Mouse (Mus musculus) brain, adult 2 months (tissue): ENCODE measurements around the gene Arhgef28.
"Not testable (repeated sequence)": the region's sequence is repeated elsewhere in the genome, so short reads cannot be mapped to it uniquely, and the experiment has no call there.

Experiments
- DNase-seq: peaks from one replicate; pipeline ENCODE4 v3.0.0; 2011; ENCODE audit warnings: low read depth, low spot score

Gene Arhgef28

GRCm38 (mm10) chr13:98124113-98124745 lies 82.0 kb downstream of the Arhgef28 start:
- no peak for DNase-seq

DNA sequence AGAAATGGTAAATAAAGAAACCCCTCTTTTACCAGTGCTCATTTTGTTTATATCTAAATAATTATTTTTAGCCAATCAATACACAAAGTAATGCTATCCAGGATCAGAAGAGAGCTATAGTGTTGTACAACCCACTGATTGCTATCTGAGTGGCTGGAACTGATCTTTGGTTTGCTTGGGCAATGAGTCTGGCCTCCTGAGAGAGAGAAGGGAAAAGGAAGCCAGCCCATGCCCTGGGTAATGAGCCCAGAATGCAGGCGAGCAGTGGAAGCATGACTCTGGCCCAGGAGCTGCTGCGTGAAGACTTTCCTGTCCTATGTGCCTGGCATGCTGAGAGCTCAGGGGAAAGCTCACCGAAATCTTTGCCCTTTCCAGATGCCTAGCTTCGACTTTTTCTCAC lies 83.5 kb downstream of the Arhgef28 start:
- no peak for DNase-seq

DNA sequence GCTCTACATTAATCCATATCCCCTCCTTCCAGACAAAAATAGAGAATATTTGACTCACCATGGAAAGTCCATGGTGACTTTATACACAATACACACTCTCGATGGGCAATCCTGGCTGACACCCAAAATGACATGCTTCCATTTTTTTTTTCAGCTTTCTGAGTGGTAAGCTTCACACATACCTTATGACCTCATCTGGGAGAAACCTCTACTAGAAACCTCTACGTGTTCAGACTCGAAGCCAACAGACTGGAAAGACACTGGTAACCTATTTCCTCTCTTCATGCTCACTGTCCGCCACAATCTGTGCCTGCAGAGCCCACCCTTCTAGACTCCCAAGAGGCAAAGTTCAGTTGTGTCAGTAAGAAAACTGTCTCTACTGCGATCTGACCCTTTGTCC lies 84.2 kb downstream of the Arhgef28 start:
- no peak for DNase-seq

DNA sequence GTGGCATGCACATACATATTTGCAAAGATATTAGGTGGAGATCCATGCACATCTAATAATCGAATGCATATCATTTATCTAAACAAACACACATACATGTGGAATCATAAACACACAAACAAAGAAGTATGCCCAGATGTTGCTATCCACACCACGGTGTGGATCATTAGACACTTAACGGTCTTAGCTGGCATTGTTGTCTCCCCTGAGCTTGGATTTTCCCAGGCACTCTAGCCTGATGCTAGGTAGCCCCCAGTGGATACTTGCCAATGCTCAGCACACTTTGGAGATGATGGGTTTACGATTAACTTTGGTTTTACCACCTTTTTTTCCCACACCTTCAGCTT lies 85.1 kb downstream of the Arhgef28 start:
- DNase-seq: no peak

DNA sequence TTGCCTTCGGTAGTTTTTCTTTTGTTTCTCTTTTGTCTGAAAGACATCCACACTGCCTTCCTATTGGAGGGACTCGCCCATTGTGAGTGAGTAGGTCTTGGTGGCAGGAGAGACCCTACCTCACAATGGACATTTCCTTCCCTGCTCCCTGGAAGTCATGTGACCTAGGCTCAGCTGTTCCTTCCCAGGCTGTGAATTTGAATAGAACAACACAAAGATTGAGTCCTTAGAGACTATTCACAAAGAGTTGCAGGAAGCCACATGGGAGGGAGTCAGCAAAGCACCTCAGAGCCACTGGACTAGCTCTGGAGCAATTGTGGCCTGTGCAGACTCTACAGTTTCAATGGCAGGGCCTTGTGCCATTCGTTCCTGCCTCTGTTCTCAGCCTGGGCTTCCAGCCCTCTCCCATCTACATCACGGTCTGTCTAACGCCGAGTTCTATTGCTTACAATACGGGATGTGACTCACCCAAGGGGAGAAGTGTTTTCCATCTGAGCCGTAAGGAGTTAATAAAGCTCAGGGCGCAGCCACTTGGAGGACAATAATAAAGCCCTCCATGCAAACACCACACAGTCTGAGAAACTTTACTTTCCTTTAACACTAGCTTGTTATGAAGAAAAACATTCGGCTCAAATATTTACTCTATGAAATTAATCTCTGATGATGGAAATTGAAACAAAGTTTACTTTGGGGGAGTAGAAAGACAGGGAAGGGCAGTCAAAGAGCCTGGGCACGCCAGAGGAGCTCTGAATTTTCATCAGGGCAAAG lies 85.7 kb downstream of the Arhgef28 start:
- DNase-seq: no peak

DNA sequence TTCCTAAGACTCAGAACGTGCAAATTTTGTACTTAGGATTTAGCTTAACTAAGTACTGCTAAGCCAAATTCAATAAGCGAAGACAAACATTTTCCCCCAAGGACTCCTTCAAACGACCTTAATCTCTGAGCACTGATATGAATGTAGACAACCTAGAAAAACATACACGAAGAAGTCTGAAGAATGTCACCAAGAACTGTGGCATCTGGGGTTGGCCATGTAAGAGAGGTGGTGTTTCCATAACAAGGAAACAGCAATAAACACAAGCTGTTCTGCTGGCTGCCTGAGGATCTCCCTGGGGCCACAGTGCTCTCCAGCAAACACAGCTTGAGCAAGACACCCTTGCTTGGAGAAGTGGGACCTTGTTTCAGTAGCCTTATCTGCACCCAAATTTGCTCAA lies 87.9 kb downstream of the Arhgef28 start:
- no peak for DNase-seq

GRCm38 (mm10) chr13:98117566-98118254 lies 88.5 kb downstream of the Arhgef28 start:
- no peak for DNase-seq

DNA sequence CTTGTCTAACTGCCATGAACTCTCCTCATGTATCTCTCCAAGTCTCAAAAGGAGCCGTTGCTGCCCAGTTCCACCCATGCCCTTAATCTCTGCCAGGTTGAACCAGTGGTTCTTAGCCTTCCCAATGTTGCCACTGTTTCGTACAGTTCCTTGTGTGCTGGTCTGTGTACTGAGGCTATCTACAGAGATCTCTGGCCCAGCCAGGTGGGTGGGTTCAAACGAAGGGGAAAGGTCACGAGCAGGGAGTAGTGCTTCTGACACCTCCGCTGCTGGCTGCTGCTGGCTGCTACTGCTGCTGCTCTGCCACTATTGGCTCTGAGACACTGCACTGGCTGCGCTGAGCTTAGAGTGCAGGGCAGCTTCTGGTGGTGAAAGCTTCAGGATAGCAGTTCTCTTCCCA lies 90.6 kb downstream of the Arhgef28 start:
- DNase-seq: no peak

- DNase-seq: no peak
Measured at GRCm38 (mm10) chr13:98115051-98115450, 91.2 kb downstream of the Arhgef28 start.

DNA sequence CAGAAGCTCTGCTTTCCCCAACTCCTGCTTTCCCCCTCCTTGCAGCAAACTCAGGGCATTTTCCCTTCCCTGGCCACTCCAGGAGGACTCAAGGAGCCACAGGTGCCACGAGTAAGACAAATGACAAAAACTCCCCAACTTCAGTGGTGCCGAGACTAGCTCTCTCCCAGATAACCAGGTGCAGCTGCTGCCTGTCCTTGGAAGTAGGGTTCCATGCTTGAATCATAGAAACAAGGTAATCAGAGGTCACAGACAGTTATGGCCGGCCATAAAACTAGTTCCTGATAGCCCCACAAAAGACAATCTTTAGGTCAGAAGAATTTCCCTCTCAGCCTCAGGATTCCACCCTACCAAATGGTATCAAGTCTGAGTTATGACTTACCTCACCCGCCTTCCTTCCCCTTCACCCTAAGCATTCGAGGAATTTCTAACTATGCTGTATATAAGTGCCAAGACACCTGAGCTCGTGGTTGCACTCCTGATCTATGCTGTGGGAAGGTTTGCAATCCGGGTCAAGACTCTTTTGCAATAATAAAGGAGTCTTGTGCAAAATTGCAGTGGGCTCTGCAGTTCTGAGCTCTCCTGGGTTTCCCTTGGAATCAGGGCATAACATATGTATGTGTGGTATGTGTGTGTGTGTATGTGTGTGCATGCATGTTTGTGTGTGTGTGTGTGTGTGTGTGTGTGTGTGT lies 93.3 kb downstream of the Arhgef28 start:
- no peak for DNase-seq

- DNase-seq: no peak
Measured at GRCm38 (mm10) chr13:98111531-98111930, 94.7 kb downstream of the Arhgef28 start.

GRCm38 (mm10) chr13:98111021-98111420 lies 95.2 kb downstream of the Arhgef28 start:
- DNase-seq: no peak

DNA sequence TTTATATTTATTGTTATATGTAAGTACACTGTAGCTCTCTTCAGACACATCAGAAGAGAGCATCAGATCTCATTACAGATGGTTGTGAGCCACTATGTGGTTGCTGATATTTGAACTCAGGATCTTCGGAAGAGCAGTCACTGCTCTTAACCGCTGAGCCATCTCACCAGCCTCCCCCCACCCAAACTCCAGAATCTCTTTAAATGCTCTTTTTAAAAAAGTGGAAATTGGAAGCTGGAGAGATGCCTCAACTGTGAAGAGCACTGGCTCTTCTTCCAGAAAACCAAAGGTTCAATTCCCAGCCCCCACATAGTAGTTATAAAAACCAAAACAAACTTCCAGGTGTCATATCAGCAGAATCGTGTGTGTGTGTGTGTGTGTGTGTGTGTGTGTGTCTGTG lies 97.8 kb downstream of the Arhgef28 start:
- not testable (repeated sequence) for DNase-seq

GRCm38 (mm10) chr13:98107621-98108020 lies 98.6 kb downstream of the Arhgef28 start:
- DNase-seq: no peak

DNA sequence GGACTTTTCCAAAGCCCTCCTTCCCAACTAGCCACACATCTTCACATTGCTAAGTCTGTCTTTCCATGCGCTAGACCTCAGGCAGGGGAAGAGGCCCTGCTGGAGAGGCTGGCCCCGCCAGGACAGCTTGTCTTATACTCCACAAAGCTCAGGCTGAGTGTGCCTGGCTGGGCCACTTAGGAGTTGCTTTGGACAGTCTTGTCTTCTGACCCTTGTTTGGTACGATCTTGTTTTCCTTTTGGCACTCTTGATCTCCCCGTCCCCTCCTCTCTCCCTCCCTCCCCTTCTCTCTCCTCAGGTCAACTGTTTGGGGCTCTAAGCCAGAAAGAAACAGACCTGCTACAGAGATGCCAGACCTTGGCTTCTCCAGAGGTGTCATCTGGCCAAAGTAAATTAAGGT lies 110.3 kb downstream of the Arhgef28 start:
- DNase-seq: no peak

- DNase-seq: no peak
Measured at GRCm38 (mm10) chr13:98094332-98094731, 111.9 kb downstream of the Arhgef28 start.

GRCm38 (mm10) chr13:98093483-98093882 lies 112.8 kb downstream of the Arhgef28 start:
- DNase-seq: no peak

DNA sequence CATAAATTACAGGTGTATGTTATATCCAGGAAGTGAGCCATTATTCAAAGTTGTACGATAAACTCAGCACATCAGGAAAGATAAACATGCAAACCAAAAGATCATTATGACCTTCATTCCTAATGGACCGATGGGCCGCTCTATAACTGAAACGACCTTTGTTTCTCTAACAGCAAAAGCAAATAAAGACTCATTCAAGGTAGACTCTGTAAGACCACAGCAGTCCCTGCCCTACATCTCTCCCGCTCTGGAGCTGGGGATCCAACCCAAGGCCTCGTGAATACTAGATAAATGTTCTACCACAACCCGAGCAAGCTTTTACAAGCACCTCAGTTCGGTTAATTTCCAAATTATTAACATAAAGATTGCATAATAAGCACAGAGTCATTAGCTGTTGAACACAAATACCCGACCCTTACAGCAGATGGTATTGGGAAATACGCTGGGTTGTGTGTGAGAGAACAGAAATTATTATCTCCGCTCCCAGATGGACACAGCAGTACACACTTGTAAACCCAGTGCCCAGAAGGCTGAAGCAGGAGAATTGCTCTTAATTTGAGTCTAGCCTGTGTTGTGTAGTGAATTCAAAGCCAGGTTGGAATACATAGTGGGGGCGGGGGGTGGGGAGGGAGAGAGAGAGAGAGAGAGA lies 113.8 kb downstream of the Arhgef28 start:
- no peak for DNase-seq

DNA sequence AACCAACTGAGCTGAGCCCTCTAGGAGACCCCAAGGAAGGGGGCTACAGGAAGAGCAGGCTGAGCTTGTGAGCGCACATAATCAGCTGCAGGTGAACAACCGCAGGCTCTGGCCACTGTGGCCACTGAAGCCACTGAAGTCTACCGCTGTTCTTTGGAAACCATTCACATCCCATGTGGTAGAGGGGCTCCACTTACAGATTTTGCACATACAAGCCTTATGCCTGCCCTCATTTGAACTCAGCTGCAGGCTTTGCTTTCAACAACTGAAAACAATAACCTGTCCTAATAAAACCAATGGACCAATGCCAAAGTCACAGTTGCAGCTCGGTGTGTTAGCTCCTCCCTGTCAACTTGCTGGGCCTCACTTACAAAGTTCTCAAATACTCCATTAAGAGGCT lies 126.6 kb downstream of the Arhgef28 start:
- no peak for DNase-seq

DNA sequence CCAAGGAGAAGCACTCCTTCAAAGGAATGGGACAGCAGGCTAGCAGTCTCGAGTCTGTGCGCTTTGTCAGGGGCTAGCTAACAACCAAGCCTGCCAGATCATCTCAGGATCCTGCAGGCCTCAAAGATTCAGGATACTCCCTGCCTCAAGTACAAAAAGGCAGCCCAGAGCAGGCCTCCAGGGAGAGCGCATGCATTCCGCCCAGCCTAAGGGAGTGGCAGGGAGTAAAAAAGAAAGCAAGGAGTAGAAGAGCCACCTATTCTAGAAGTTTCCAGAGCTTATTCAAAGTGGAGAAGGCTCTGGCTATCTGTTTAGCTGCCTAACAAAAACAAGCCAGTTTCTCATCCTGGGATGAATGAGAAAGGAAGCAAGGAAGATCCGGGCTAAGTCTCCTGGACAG lies 128.0 kb downstream of the Arhgef28 start:
- DNase-seq: no peak

- no peak for DNase-seq
Measured at GRCm38 (mm10) chr13:98077216-98077615, 129.0 kb downstream of the Arhgef28 start.

GRCm38 (mm10) chr13:98074871-98075270 lies 131.4 kb downstream of the Arhgef28 start:
- DNase-seq: peak; percentile 55
